Mouse (Mus musculus) right cerebral cortex, postnatal 36 days (tissue): ENCODE results near the gene Folr2.

Source experiments
- DNase-seq, 2 experiments: peaks; one replicate each; pipeline ENCODE4 v3.0.0; 2022; ENCODE audit warnings: low spot score in 2 of 2, mixed read lengths in 1 of 2

The Folr2 gene

DNA sequence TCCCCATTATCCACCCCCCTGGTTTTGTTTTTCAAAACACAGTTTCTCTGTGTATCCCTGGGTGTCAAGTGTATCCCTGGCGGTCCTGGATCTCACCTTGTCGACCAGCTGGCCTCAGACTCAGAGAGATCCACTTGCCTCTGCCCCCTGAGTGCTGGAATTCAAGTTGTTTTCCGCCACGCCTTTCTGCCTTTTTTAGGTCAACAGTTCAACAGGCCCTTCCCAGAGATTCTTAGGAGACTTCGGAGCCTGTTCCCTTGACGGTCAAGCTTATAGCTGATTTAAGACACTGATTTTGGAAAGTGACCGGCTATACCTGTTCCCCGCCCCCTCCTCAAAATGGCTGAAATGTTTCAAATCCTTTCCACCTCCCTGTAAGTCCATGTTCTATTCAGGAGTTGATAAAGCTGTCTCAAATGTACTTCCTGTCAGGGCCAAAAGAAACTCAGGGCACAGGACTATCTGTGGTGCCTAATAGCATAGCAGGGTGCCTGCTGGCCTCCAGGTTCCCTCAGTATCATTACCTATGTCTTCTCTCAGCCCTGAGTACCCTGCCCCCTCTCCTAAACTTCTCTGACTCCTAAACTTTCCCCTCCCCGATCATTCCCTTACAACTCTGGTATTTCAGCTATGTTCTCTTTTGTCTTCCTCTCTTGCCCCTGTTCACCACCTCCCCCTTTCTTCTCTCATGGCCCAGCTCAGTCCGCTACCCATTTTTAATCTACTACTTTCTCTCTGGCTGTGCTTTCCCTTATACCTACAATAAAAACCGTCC is 9.7 kb upstream of the Folr2 start:
- no peak for DNase-seq

- DNase-seq = no peak
Measured at GRCm38 (mm10) chr7:101863415-101863814, 6.4 kb upstream of the Folr2 start, which contains the start of gene Anapc15. TSS of gene Anapc15 (plus strand) at chr7:101863715.

DNA sequence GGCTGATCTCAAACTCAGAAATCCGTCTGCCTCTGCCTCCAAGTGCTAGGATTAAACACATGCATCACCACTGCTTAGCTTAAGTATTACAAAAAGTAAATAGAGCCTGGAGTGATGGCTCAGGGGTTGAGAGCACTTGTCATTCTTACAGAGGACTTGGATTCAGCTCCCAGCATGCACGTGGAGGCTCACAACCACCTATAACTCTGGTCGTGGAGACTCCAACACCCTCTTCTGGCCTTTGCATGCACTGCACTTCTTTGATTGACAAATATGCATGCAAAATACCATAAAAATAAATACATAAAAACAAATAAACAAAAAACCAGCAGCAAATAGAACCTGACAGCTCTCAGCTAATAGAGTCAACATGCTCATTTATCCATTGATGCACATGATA is 5.3 kb upstream of the Folr2 start:
- no peak for DNase-seq

GRCm38 (mm10) chr7:101860978-101861377 is 4.0 kb upstream of the Folr2 start:
- DNase-seq = no peak

- no peak for DNase-seq
Measured at GRCm38 (mm10) chr7:101858362-101858761, 1.4 kb upstream of the Folr2 start.

GRCm38 (mm10) chr7:101853816-101854215 is 3.2 kb downstream of the Folr2 start:
- no peak for DNase-seq

DNA sequence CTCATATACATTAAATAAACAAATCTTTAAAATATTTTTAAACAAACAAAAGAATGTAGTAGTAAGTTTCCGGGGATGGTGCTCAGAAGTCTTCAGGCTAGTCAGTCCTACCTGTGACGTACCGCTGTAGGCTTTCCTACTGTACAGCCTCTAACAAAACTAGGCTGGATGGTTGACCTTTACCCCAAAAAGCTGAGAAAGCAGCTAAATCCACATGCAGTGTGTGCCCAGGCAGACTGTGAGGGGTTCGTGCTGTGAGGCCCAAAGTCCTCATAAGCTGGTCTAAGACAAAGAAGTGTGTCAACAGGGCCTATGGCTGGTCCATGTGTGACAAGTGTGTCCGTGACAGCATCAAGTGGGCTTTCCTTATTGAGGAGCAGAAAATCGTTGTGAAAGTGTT is 4.1 kb downstream of the Folr2 start:
- no peak for DNase-seq

DNA sequence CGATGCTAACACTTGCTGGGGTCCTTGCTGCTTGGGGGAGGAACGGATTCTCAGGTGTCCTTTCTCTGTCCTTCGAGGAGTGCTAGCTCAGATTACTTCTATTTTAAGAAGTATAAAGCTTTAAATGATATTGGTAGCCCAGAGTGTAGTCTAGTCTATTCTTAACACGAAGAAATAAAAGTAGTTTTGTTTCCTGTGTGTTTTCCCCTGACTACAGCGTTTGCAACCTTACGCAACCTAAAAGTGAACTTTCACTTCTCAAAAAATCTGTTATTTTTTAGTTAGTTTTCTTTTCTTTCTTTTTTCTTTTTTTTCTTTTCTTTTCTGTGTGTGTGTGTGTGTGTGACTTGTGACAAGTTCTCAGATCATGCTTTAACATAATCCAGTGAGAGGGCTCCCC is 5.3 kb downstream of the Folr2 start:
- DNase-seq = no peak

- no peak for DNase-seq
Measured at GRCm38 (mm10) chr7:101847934-101848333, 9.1 kb downstream of the Folr2 start.

DNA sequence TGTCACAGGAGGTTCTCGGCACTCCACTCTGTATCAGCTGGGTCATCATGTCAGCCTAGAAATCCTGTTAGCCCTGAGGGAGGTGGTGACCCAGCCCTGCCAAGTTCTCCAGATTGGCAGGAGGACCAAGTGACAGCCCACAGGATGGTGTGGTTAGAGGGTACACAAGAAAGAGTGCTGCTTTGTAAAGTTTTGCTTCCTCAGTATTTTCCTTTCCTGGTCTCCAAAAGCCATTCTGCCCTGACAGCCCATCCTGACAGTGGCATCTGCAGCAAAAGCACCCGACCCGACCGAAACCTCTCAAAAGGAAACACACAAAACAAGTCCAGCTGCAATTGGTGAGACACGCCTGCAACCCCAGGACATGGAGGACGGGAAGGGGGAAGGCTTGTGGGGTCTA is 12.8 kb downstream of the Folr2 start:
- no peak for DNase-seq

DNA sequence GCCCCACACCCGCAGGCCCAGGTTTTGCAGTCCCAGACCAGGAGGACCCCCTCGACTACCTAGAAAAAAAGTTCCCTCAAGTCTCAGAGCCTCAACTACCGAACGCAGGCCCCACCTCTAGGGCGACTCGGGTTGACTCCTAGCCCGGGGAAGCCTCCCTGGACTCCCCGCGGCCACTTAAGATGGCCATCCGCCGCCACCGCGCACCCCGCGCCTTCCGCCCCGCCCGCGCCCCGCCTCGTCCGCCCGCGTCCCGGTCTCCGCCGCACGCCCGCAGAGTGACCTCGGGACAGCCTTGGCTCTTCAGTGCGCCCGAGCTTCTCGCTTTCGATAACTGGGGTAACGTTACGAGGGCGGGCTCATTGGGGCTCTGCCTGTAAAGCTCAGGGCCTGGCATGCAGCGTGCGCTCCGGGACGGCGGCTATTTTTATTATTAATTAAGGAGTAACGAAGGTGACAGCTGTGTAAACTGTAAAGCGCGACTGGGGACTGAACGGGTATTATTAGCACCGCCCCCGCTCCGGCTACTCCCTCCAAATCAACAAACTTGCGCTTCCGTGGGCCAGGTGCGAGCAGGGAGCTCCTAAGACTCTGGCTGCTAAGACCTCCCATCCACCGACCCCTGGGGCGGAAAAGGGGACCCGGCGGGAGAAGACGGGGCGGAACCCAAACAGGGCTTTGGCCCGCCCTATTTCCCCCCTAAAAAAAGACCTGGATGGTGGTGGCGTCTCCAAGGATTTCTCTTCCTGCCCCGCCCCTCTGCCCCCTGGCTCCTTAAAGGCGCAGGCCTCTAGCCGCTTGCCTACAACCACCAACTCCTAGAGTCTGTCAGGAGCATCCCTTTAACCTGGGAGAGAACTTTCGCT is 19.2 kb downstream of the Folr2 start, which contains the start of gene Inppl1:
TSS of gene Inppl1 (minus strand) at position 624 of the 866 bp plus-strand sequence.
- peak; percentile 72 to 83 for DNase-seq

DNA sequence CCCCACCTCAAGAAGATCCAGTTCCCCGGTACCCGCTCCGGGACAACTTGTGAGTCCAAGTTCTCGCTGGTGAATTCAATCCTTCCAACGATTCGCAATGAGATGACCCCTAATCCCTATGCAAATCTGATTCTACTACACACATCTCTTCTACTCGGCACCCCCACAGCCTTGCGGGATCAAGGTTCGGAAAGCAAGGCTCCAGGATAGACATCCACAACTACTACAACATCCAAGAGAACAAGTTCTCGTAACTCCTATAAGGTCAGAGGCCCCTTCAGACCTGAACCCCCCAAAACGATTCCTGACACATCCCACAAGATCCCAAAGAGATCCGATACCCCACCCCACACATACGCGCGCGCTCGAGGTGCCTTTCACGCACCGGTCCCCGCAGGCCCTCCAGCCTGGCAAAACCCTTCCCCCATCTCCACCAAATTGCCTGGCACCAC is 19.8 kb downstream of the Folr2 start:
- DNase-seq = no peak

GRCm38 (mm10) chr7:101836271-101837153 is 20.5 kb downstream of the Folr2 start:
- peak in 1 of 2 experiments; percentile 25 for DNase-seq

- DNase-seq = no peak
Measured at GRCm38 (mm10) chr7:101835457-101836109, 21.4 kb downstream of the Folr2 start.

DNA sequence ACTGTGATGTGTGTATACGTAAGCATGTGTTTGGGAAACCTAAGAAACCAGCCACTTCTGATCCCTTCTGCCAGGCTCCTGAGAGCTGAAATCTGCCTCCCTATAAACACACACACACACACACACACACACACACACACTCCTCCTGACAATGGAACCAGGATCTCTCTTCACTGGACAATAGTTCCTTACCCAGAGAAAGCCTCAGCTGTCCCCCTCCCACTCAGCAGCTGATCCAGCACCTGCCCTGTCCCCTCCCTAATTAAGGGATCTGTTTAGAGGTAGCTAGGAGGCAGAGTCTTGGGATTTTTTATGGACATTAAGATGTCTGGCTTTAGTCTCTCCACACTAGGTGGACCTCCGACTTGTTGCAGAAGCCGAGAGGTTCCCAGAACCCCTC is 22.1 kb downstream of the Folr2 start:
- no peak for DNase-seq

GRCm38 (mm10) chr7:101833916-101834584 is 22.9 kb downstream of the Folr2 start:
- no peak for DNase-seq

DNA sequence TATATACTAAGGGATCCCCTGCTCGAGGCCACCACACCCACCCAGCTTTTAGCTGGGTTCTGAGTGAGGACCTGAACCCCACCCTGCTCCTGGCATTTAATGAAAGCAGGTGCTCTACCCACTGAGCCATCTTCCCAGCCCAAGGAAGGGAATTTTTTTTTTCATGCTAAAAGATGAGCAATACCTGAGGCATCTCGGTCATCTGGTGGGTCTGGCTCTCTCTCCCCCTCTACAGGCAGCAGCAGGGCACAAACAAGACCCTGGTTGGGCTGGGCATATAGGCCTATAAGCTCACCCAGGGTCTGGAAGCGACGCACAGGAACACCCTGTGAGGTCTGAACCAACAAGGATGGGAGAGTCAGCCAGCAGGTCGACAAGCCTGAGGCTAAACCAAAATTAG is 23.6 kb downstream of the Folr2 start:
- DNase-seq = no peak

DNA sequence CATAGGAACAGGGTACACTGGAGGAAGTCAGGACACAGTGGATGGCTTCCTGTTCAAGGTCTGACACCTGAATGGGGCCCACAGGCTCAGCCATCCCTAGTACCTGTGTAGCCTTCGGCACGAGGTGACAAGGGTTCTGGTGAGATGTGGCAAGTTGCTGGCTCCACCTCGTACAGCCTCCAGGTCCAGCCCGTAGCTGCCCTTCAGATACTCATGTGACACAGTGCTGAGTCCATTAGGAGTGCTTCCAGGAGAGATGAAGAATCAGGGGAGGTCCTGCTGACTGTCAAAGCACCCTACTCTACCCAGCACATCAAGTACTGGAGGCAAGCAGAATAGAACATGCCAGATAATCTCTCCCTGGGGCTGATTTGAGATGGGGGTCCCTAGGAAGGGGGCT is 24.6 kb downstream of the Folr2 start:
- no peak for DNase-seq

- no peak for DNase-seq
Measured at GRCm38 (mm10) chr7:101831437-101831836, 25.6 kb downstream of the Folr2 start.

DNA sequence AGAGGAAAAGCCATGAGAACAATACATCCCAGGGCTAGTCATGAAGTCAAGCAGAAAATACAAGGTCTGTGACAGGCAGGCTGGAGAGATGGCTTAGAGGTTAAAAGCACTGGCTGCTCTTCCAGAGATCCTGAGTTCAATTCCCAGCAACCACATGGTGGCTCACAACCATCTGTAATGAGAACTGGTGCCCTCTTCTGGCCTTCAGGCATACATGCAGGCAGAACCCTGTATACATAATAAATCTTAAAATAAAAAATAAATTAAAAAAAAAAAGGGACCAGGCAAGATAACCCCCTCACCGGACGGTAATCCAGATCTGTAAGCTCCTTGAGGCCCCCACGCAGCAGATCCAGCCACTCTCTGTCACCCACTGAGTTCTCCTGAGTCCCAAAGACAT is 26.6 kb downstream of the Folr2 start:
- DNase-seq = no peak
